Mouse (Mus musculus): ENCODE data around the gene Clba1. TPM values are rescaled to one million over a fixed set of nuclear protein-coding genes. Genes with fewer than 3 reads are reported as not detected.

Clba1 gene
- polyA plus RNA-seq, 1 experiment from 2014 or later, result 46.3 TPM

DNA sequence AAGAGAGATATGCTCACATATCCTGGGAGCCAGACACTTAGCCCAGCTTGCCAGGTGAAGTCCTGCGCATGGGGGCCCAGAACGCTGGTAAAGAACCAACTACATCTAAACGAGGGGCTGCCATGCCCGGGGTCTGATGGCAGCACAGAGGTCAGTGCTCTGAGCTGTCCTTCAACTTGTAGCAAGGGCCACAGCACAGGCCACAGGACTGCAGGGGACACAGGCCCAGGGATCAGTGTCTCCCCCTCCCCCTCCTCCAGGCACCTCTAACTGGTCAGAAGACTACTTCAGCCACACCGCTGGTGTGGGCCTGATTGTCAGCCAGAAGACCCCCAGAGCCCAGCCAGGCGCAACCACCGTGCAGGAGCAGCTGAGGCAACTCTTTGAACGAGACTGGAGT, 40.6 kb upstream of the Clba1 start:
- no peak for TF ChIP-seq CTCF (IDR thresholded peaks at IDR 0.05)
- POLR2A ChIA-PET, result no interaction called here
- DNase-seq (ENCODE audit: low read depth, low spot score) (no peak), ATAC-seq (no peak)
- in situ Hi-C loops (cut with MboI; ENCODE audit: low pct_unique_long_range_greater_than_20kb), result no loop called here
- CTCF ChIA-PET, result no interaction called here
- H3K27me3 ChIP-seq, result no peaks in the 10 kb centered on the region

DNA sequence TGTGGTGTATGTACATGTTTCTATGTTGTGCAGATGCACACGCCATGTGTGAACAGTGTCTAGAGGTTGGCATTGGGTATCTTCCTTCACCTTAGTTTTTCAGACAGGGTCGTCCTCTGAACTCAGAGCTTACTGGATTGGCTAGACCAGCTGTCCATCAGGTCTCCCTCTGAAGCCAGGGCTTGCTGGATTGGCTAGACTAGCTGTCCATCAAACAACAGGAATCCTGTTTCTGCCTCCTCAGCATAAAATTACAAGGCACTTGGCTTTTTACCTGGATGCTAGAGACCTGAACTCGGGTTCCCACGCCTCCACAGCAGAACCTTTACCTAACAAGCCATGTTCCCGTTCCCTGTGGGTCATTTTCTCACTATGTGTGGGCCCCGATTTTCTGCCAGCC, 39.7 kb upstream of the Clba1 start:
- TF ChIP-seq CTCF (IDR thresholded peaks at IDR 0.05), result no peak
- no peak for DNase-seq (ENCODE audit: low read depth, low spot score)
- ChIA-PET POLR2A (no interaction called here), CTCF (no interaction called here)
- in situ Hi-C loops (cut with MboI; ENCODE audit: low pct_unique_long_range_greater_than_20kb), result no loop called here
- H3K27me3 ChIP-seq, result no peaks in the 10 kb centered on the region
- ATAC-seq, result no peak

- no peaks in the 10 kb centered on the region for H3K27me3 ChIP-seq
- POLR2A ChIA-PET, result no interaction called here
- TF ChIP-seq CTCF (IDR thresholded peaks at IDR 0.05), result no peak
- ATAC-seq, result no peak
- CTCF ChIA-PET, result no interaction called here
- in situ Hi-C loops (cut with MboI; ENCODE audit: low pct_unique_long_range_greater_than_20kb), result no loop called here
- no peak for DNase-seq (ENCODE audit: low read depth, low spot score)
Observed at GRCm38 (mm10) chr12:112769751-112770150, 39.0 kb upstream of the Clba1 start.

DNA sequence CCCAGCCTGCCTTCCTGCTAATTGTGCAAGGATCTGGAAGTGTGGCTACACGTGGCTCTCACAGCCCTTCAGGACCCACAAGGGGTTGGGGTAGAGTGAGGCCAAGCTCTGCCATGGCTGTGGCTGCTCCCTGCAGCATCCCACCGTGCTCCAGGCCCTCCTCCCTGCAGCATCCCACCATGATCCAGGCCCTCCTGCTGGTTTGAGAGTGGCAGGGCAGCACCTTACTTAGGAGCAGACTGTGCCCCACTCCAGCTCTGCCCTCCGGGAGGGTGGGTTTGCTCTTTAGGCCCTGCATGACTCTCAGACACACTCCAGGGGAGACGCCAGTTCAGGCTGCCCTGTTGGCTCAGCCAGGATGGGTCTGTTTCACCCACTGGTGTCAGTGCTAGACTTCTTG, 38.3 kb upstream of the Clba1 start:
- POLR2A ChIA-PET, result no interaction called here
- DNase-seq (ENCODE audit: low read depth, low spot score), result no peak

DNA sequence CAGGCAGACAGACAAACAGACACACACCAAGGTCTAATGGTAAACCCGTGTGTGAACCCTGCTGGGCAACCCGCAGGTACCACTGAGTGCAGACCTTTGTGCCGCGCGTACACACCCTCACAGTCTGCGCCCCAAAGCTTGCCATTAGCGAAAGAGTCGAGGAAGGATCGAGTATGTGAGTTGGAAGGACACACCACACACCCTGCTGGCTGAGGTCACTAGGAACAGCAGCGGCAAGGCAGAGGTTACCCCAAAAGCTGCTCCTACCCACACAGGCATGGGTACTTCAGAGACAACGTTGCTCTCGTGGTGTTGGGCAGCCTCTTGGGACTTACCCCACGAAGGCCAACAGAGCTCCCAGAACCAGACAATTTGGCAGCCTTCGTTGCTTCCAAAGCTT, 36.4 kb upstream of the Clba1 start:
- in situ Hi-C loops (cut with MboI; ENCODE audit: low pct_unique_long_range_greater_than_20kb), result no loop called here
- no peak for ATAC-seq
- TF ChIP-seq CTCF (IDR thresholded peaks at IDR 0.05), result no peak
- ChIA-PET POLR2A (interaction anchor here (0.7 kb wide), 1 partner anchor 11 kb away, joined by 3 read pairs; the partner anchor contains the start of gene Pld4), CTCF (no interaction called here)
- no peak for DNase-seq (ENCODE audit: low read depth, low spot score)
- H3K27me3 ChIP-seq, result no peaks in the 10 kb centered on the region

More for the DNA sequence above, 38.3 kb upstream of the Clba1 start:
- ATAC-seq, result no peak
- CTCF ChIA-PET, result interaction anchor here (1.0 kb wide), 1 partner anchor 17 kb away, joined by 3 read pairs; no protein-coding TSS in a partner anchor
- in situ Hi-C loops (cut with MboI; ENCODE audit: low pct_unique_long_range_greater_than_20kb), result no loop called here
- no peaks in the 10 kb centered on the region for H3K27me3 ChIP-seq
- TF ChIP-seq CTCF (IDR thresholded peaks at IDR 0.05), result no peak

DNA sequence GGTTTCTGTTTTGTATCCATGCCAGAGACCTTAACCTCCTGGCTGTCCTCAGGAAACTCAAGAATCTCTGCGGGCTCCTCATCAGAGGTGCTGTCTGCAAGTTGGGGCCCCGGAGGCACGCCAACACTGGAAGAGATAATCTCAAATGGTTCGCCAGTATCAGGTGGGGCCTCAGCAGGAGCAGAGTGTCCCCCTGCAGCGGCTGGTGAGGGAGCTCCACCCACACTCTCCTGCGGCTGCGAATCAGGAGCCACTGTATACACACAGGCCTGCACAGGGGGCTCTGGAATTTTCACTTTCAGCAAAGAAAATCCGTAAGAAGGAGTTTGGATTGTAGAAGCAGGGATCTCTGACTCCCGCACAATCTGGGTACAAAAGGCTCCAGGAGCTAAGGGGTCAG, 35.4 kb upstream of the Clba1 start:
- in situ Hi-C loops (cut with MboI; ENCODE audit: low pct_unique_long_range_greater_than_20kb), result no loop called here
- DNase-seq (ENCODE audit: low read depth, low spot score) (no peak), ATAC-seq (no peak)
- ChIA-PET CTCF (no interaction called here), POLR2A (no interaction called here)
- H3K27me3 ChIP-seq, result no peaks in the 10 kb centered on the region
- TF ChIP-seq CTCF (IDR thresholded peaks at IDR 0.05), result no peak

DNA sequence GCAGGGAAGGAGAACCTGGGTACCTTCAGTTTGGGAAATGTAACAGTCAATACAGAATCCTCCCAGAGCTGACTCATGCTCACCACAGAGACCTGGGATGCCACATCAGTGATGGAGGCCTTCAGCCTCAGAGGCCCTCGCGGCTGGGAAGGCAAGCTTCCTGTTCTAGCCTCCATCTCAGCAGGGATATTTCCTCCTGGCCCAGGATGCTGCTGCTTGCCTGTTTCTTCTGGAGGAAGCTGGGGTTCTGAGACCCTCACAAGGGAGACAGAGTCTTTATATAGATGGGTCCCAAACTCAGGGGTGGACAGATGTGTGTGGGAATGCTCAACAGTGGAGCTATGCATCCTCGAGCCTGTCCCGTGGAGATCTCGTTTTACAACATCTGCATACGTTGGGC, 34.7 kb upstream of the Clba1 start:
- no peaks in the 10 kb centered on the region for H3K27me3 ChIP-seq
- ATAC-seq (no peak), DNase-seq (ENCODE audit: low read depth, low spot score) (no peak)
- ChIA-PET CTCF (no interaction called here), POLR2A (no interaction called here)
- in situ Hi-C loops (cut with MboI; ENCODE audit: low pct_unique_long_range_greater_than_20kb), result no loop called here
- TF ChIP-seq CTCF (IDR thresholded peaks at IDR 0.05), result no peak

- ATAC-seq (no peak), DNase-seq (ENCODE audit: low read depth, low spot score) (no peak)
- ChIA-PET CTCF (no interaction called here), POLR2A (no interaction called here)
- no peak for TF ChIP-seq CTCF (IDR thresholded peaks at IDR 0.05)
- no peaks in the 10 kb centered on the region for H3K27me3 ChIP-seq
- in situ Hi-C loops (cut with MboI; ENCODE audit: low pct_unique_long_range_greater_than_20kb), result no loop called here
Observed at GRCm38 (mm10) chr12:112774481-112774880, 34.3 kb upstream of the Clba1 start.

DNA sequence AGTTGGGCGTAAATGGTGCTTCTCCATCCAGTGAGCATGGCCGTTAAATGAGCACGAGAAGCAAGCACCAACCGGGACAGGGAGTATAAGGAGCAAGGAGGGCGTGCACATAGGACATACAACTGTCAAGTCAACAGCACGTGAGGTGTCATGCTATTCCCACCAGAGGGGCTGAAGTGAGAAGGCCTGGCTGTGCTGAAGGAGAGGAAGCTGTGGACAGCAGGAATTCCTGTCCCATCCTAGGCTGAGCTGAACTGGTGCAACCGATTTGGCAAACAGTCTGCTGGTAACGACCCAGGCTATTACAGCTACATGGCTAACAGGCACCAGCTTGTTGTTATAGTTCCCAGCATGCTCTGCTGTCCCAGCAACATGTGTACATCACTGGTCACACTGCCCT, 17.7 kb upstream of the Clba1 start:
- H3K27me3 ChIP-seq, result no peaks in the 10 kb centered on the region
- CTCF ChIA-PET, result no interaction called here
- ATAC-seq, result no peak
- no peak for DNase-seq (ENCODE audit: low read depth, low spot score)
- in situ Hi-C loops (cut with MboI; ENCODE audit: low pct_unique_long_range_greater_than_20kb), result no loop called here
- POLR2A ChIA-PET, result no interaction called here
- no peak for TF ChIP-seq CTCF (IDR thresholded peaks at IDR 0.05)

- CTCF ChIA-PET, result interaction anchor here (1.3 to 1.6 kb wide), 2 partner anchors 51 to 69 kb away, joined by 3 read pairs; no protein-coding TSS in a partner anchor
- POLR2A ChIA-PET, result no interaction called here
Observed at GRCm38 (mm10) chr12:112793601-112794355, 15.0 kb upstream of the Clba1 start.

GRCm38 (mm10) chr12:112794356-112794816, 14.4 kb upstream of the Clba1 start:
- in situ Hi-C loops (cut with MboI; ENCODE audit: low pct_unique_long_range_greater_than_20kb), result no loop called here
- DNase-seq (ENCODE audit: low read depth, low spot score) (no peak), ATAC-seq (no peak)
- H3K27me3 ChIP-seq, result no peaks in the 10 kb centered on the region
- no peak for TF ChIP-seq CTCF (IDR thresholded peaks at IDR 0.05)
- CTCF ChIA-PET, result interaction anchor here (1.3 to 1.6 kb wide), 2 partner anchors 50 to 70 kb away, joined by 3 read pairs; no protein-coding TSS in a partner anchor
- POLR2A ChIA-PET, result no interaction called here

More at GRCm38 (mm10) chr12:112793601-112794355, 15.0 kb upstream of the Clba1 start:
- in situ Hi-C loops (cut with MboI; ENCODE audit: low pct_unique_long_range_greater_than_20kb), result no loop called here
- DNase-seq (ENCODE audit: low read depth, low spot score) (no peak), ATAC-seq (no peak)
- no peaks in the 10 kb centered on the region for H3K27me3 ChIP-seq
- TF ChIP-seq CTCF (IDR thresholded peaks at IDR 0.05), result no peak
